Mouse (Mus musculus): ENCODE measurements around the gene Olfr1033. TPM values are rescaled to one million over a fixed set of nuclear protein-coding genes. Genes with fewer than 3 reads are reported as not detected.
A peak's percentile ranks its signal among the peaks of the same experiment; 100 is the strongest.
"Not testable (repeated sequence)": the region's sequence is repeated elsewhere in the genome, so short reads cannot be mapped to it uniquely, and the experiment has no call there.

Olfr1033 gene
- 3.9 and 5.5 TPM in 2 replicates for polyA plus RNA-seq (2015; fragmentation: Nextera tagmentation; extraction: Ambion mirVana)

DNA sequence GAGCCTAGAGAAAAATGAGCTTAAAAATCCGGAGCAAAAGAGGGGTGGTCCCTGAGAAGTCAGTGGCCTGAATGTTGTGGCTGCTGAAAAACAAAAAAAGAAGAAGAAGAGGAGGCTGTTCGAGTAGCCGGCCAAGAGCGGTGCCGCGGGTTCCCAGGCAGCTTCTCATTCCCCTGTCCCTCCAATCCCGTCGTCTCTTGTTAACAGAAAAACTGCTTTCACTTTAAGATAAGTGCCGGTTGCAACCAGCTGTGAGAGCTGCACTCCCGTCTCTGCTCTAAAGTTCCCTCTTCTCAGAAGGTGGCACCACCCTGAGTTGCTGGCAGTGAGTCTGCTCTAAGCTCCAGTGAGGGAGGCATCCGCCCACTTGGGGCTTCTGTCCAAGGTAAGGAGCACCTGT lies at the start of gene Olfr1033:
Olfr1033 (plus strand) TSS at position 228 of the 400 bp plus-strand sequence.
- not testable (repeated sequence) for H3K9me3 ChIP-seq (ENCODE audit: control insufficient read depth, low read length); ATAC-seq (ENCODE audit: low read depth); H3K4me1 ChIP-seq (replicated peaks; ENCODE audit: control insufficient read depth, insufficient read depth, low read length); H3K36me3 ChIP-seq (ENCODE audit: control insufficient read depth, insufficient read depth, low read length); H3K27me3 ChIP-seq (ENCODE audit: control insufficient read depth, insufficient read depth, low read depth, low read length)
- H3K4me3 ChIP-seq (ENCODE audit: low read length), result peak within 1 kb of the TSS; percentile 48
- WGBS, result 1% methylated on average over 10 of the region's 11 CpGs
- peak within 1 kb of the TSS; percentile 58 for H3K4me2 ChIP-seq (ENCODE audit: low read depth, low read length)
- H3K27ac ChIP-seq (ENCODE audit: low read length), result peak within 1 kb of the TSS; percentile 55; the same call in 1 of the 2 replicates
- peak within 1 kb of the TSS; percentile 43; the same call in 1 of the 2 replicates for H3K9ac ChIP-seq (ENCODE audit: low read length)

DNA sequence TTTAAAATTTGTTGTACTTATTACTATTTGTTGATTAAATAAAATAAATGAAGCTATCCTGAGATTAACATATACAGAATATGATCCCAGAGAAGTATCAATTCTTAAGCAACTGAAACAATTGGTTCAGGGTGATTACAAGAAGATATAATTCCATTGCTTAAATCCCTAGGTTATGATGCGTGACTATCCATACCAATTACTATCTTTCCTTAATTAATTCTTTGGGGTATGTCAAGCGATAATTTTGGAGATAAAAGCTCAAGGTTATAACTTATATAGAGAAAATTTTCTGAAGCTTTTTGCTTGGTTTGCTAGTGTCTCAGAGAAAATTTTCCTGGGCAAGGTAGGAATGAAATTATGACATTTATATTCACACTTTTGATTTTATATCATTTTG lies 46.8 kb upstream of the Olfr1033 start, which contains the start of gene Olfr1029:
Olfr1029 (plus strand) TSS at position 301 of the 400 bp plus-strand sequence.
- WGBS, result 86% methylated on average over 2 of the region's 2 CpGs
- no peak within 1 kb of the TSS for H3K4me2 ChIP-seq (ENCODE audit: low read depth, low read length)

GRCm38 (mm10) chr2:85978976-85979375 lies 41.5 kb upstream of the Olfr1033 start, which contains the start of gene Olfr1030:
Gene Olfr1030, plus strand, starts transcription at chr2:85979276.
- no peak within 1 kb of the TSS for H3K9ac ChIP-seq (ENCODE audit: low read length)
- no peaks in the 10 kb centered on the region for H3K36me3 ChIP-seq (ENCODE audit: control insufficient read depth, insufficient read depth, low read length)
- H3K4me2 ChIP-seq (ENCODE audit: low read depth, low read length), result no peak within 1 kb of the TSS
- no peaks in the 10 kb centered on the region for H3K4me1 ChIP-seq (replicated peaks; ENCODE audit: control insufficient read depth, insufficient read depth, low read length)
- 66% methylated on average over 1 of the region's 1 CpGs for WGBS
- H3K4me3 ChIP-seq (ENCODE audit: low read length), result no peak within 1 kb of the TSS
- ATAC-seq (ENCODE audit: low read depth), result no peak
- no peaks in the 10 kb centered on the region for H3K9me3 ChIP-seq (ENCODE audit: control insufficient read depth, low read length)
- H3K27me3 ChIP-seq (ENCODE audit: control insufficient read depth, insufficient read depth, low read depth, low read length), result no peaks in the 10 kb centered on the region
- no peak within 1 kb of the TSS for H3K27ac ChIP-seq (ENCODE audit: low read length)

More for the DNA sequence above, 46.8 kb upstream of the Olfr1033 start, which contains the start of gene Olfr1029:
- H3K9me3 ChIP-seq (ENCODE audit: control insufficient read depth, low read length), result no peaks in the 10 kb centered on the region
- ATAC-seq (ENCODE audit: low read depth), result no peak
- H3K27ac ChIP-seq (ENCODE audit: low read length), result no peak within 1 kb of the TSS
- H3K27me3 ChIP-seq (ENCODE audit: control insufficient read depth, insufficient read depth, low read depth, low read length), result no peaks in the 10 kb centered on the region
- H3K4me1 ChIP-seq (replicated peaks; ENCODE audit: control insufficient read depth, insufficient read depth, low read length), result no peaks in the 10 kb centered on the region
- H3K9ac ChIP-seq (ENCODE audit: low read length), result no peak within 1 kb of the TSS
- no peak within 1 kb of the TSS for H3K4me3 ChIP-seq (ENCODE audit: low read length)
- no peaks in the 10 kb centered on the region for H3K36me3 ChIP-seq (ENCODE audit: control insufficient read depth, insufficient read depth, low read length)

DNA sequence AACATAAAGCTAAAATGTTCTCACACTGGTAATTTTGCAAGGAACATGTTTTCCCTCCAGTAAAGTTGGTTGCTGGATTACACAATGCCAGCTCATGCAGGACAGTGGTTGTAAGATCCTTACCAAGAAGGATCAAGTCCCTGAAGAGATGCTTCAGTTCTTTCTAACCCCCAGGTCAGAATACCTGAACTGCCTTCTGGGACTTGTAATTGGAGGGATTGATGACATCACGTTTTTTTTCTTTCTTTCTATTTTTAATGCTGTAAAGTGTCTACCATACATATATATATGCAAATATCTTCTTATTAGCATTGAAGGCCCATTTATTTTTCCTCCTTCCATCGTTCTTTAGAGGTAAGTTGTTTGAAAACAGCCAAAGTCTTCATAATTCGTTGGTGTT lies 30.4 kb upstream of the Olfr1033 start, which contains the start of gene Olfr1031:
Olfr1031 (plus strand) TSS at position 301 of the 400 bp plus-strand sequence.
- no peak within 1 kb of the TSS for H3K4me2 ChIP-seq (ENCODE audit: low read depth, low read length)
- H3K4me1 ChIP-seq (replicated peaks; ENCODE audit: control insufficient read depth, insufficient read depth, low read length), result no peaks in the 10 kb centered on the region
- no peak within 1 kb of the TSS for H3K27ac ChIP-seq (ENCODE audit: low read length)
- WGBS, result 41% methylated on average over 3 of the region's 3 CpGs
- no peaks in the 10 kb centered on the region for H3K36me3 ChIP-seq (ENCODE audit: control insufficient read depth, insufficient read depth, low read length)
- no peaks in the 10 kb centered on the region for H3K9me3 ChIP-seq (ENCODE audit: control insufficient read depth, low read length)
- no peak within 1 kb of the TSS for H3K4me3 ChIP-seq (ENCODE audit: low read length)
- no peaks in the 10 kb centered on the region for H3K27me3 ChIP-seq (ENCODE audit: control insufficient read depth, insufficient read depth, low read depth, low read length)
- no peak within 1 kb of the TSS for H3K9ac ChIP-seq (ENCODE audit: low read length)
- ATAC-seq (ENCODE audit: low read depth), result no peak

GRCm38 (mm10) chr2:86005240-86005639 lies 15.2 kb upstream of the Olfr1033 start, which contains the start of gene Olfr1032:
Gene Olfr1032, plus strand, starts transcription at chr2:86005540.
- H3K9me3 ChIP-seq (ENCODE audit: control insufficient read depth, low read length), result no peaks in the 10 kb centered on the region
- 75% methylated on average over 7 of the region's 7 CpGs for WGBS
- H3K4me3 ChIP-seq (ENCODE audit: low read length), result no peak within 1 kb of the TSS
- no peak for ATAC-seq (ENCODE audit: low read depth)
- no peak within 1 kb of the TSS for H3K4me2 ChIP-seq (ENCODE audit: low read depth, low read length)
- H3K9ac ChIP-seq (ENCODE audit: low read length), result no peak within 1 kb of the TSS
- no peaks in the 10 kb centered on the region for H3K36me3 ChIP-seq (ENCODE audit: control insufficient read depth, insufficient read depth, low read length)
- H3K27ac ChIP-seq (ENCODE audit: low read length), result no peak within 1 kb of the TSS
- H3K4me1 ChIP-seq (replicated peaks; ENCODE audit: control insufficient read depth, insufficient read depth, low read length), result no peaks in the 10 kb centered on the region
- H3K27me3 ChIP-seq (ENCODE audit: control insufficient read depth, insufficient read depth, low read depth, low read length), result no peaks in the 10 kb centered on the region

- ATAC-seq (ENCODE audit: low read depth); H3K36me3 ChIP-seq (ENCODE audit: control insufficient read depth, insufficient read depth, low read length): not testable (repeated sequence)
Measured at GRCm38 (mm10) chr2:86021518-86021917, 1.1 kb downstream of the Olfr1033 start.

DNA sequence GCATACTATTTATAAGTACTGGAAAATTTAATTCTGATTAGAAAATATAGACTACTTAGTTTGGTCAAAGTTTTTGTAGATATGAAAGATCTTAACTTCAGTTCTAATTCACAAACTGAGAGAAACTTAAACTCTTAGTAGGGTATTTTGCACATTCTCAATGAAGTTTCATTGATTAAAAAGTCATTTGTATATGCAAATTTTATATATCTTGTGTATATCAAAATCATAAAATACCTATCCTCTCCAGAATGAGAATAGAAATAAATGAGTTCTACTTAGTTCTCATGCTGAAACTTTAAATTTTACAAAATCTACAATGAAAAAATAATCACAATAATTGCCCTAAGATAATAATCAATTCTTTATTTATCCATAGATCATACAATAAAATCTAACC lies 25.1 kb downstream of the Olfr1033 start, which contains the start of gene Olfr1034:
Olfr1034 (plus strand) TSS at position 301 of the 400 bp plus-strand sequence.
- no peaks in the 10 kb centered on the region for H3K9me3 ChIP-seq (ENCODE audit: control insufficient read depth, low read length)
- no peaks in the 10 kb centered on the region for H3K27me3 ChIP-seq (ENCODE audit: control insufficient read depth, insufficient read depth, low read depth, low read length)
- no peaks in the 10 kb centered on the region for H3K36me3 ChIP-seq (ENCODE audit: control insufficient read depth, insufficient read depth, low read length)
- no peak within 1 kb of the TSS for H3K9ac ChIP-seq (ENCODE audit: low read length)
- H3K4me1 ChIP-seq (replicated peaks; ENCODE audit: control insufficient read depth, insufficient read depth, low read length), result no peaks in the 10 kb centered on the region
- no peak within 1 kb of the TSS for H3K4me3 ChIP-seq (ENCODE audit: low read length)
- ATAC-seq (ENCODE audit: low read depth), result no peak
- no peak within 1 kb of the TSS for H3K4me2 ChIP-seq (ENCODE audit: low read depth, low read length)
- no peak within 1 kb of the TSS for H3K27ac ChIP-seq (ENCODE audit: low read length)

More at GRCm38 (mm10) chr2:86021518-86021917, 1.1 kb downstream of the Olfr1033 start:
- WGBS, result 29% methylated on average over 3 of the region's 9 CpGs
- H3K4me2 ChIP-seq (ENCODE audit: low read depth, low read length); H3K4me1 ChIP-seq (replicated peaks; ENCODE audit: control insufficient read depth, insufficient read depth, low read length); H3K9me3 ChIP-seq (ENCODE audit: control insufficient read depth, low read length); H3K27me3 ChIP-seq (ENCODE audit: control insufficient read depth, insufficient read depth, low read depth, low read length); H3K4me3 ChIP-seq (ENCODE audit: low read length); H3K27ac ChIP-seq (ENCODE audit: low read length); H3K9ac ChIP-seq (ENCODE audit: low read length): not testable (repeated sequence)

GRCm38 (mm10) chr2:86050777-86051176 lies 30.3 kb downstream of the Olfr1033 start:
- H3K4me2 ChIP-seq (ENCODE audit: low read depth, low read length); H3K27ac ChIP-seq (ENCODE audit: low read length); ATAC-seq (ENCODE audit: low read depth); H3K27me3 ChIP-seq (ENCODE audit: control insufficient read depth, insufficient read depth, low read depth, low read length); H3K9ac ChIP-seq (ENCODE audit: low read length); H3K9me3 ChIP-seq (ENCODE audit: control insufficient read depth, low read length); H3K4me1 ChIP-seq (replicated peaks; ENCODE audit: control insufficient read depth, insufficient read depth, low read length); H3K4me3 ChIP-seq (ENCODE audit: low read length); H3K36me3 ChIP-seq (ENCODE audit: control insufficient read depth, insufficient read depth, low read length): not testable (repeated sequence)

GRCm38 (mm10) chr2:86063766-86064165 lies 43.3 kb downstream of the Olfr1033 start:
- H3K9ac ChIP-seq (ENCODE audit: low read length); ATAC-seq (ENCODE audit: low read depth); H3K4me3 ChIP-seq (ENCODE audit: low read length); H3K9me3 ChIP-seq (ENCODE audit: control insufficient read depth, low read length); H3K27ac ChIP-seq (ENCODE audit: low read length); H3K4me1 ChIP-seq (replicated peaks; ENCODE audit: control insufficient read depth, insufficient read depth, low read length); H3K27me3 ChIP-seq (ENCODE audit: control insufficient read depth, insufficient read depth, low read depth, low read length); H3K4me2 ChIP-seq (ENCODE audit: low read depth, low read length); H3K36me3 ChIP-seq (ENCODE audit: control insufficient read depth, insufficient read depth, low read length): not testable (repeated sequence)
- WGBS, result 91% methylated on average over 2 of the region's 2 CpGs

All from lung, embryonic 16.5 days (tissue).